Mouse (Mus musculus) lung, embryonic 14.5 days (tissue): ENCODE results near the gene Slc24a3. TPM values are rescaled to one million over a fixed set of nuclear protein-coding genes. Genes with fewer than 3 reads are reported as not detected.

Source experiments
- ATAC-seq: fragments of 200-750 bp; cut with Nextera tagmentation; 2 replicates; pipeline ENCODE4 v1.8.0; 2017; ENCODE audit warnings: mild to moderate bottlenecking, moderate TSS enrichment, moderate library complexity; ENCODE audit not compliant: insufficient read depth
- DNase-seq: peaks from one replicate; pipeline ENCODE4 v3.0.0-alpha.2; 2015
- H3K27ac ChIP-seq: fragments of 300-500 bp; sonication (generic); 2 replicates; pipeline ENCODE4 v1.5.1; 2014; ENCODE audit warnings: low read depth, mild to moderate bottlenecking, moderate library complexity
- H3K27me3 ChIP-seq: fragments of 300-500 bp; sonication (generic); 2 replicates; pipeline ENCODE4 v1.6.1; 2014; ENCODE audit warnings: low read length, control low read depth; ENCODE audit not compliant: insufficient read depth
- H3K36me3 ChIP-seq: fragments of 300-500 bp; sonication (generic); 2 replicates; pipeline ENCODE4 v1.6.1; 2014; ENCODE audit warnings: control low read depth; ENCODE audit not compliant: insufficient read depth
- H3K4me1 ChIP-seq: fragments of 300-500 bp; sonication (generic); 2 replicates; pipeline ENCODE4 v1.6.1; 2014; ENCODE audit warnings: antibody characterized with exemption, control low read depth; ENCODE audit not compliant: insufficient read depth
- H3K4me2 ChIP-seq: fragments of 300-500 bp; sonication (generic); 2 replicates; pipeline ENCODE4 v1.6.1; 2014; ENCODE audit warnings: mild to moderate bottlenecking
- H3K4me3 ChIP-seq: fragments of 300-500 bp; sonication (generic); 2 replicates; pipeline ENCODE4 v1.5.1; 2014; ENCODE audit warnings: low read depth, low read length
- H3K9ac ChIP-seq: fragments of 300-500 bp; sonication (generic); 2 replicates; pipeline ENCODE4 v1.6.1; 2014
- H3K9me3 ChIP-seq: fragments of 300-500 bp; sonication (generic); 2 replicates; pipeline ENCODE4 v1.6.1; 2016; ENCODE audit warnings: low read depth, low read length, control low read depth
- CTCF ChIP-seq: IDR thresholded peaks from 2 replicates; pipeline ENCODE4 v1.5.1; 2016; ENCODE audit warnings: antibody characterized with exemption, low read depth
- whole genome bisulfite sequencing: fragments of 180-500 bp; shearing (Covaris S2); extraction: QIAGEN DNeasy Blood & Tissue Kit; methylation state at CpG from one replicate; pipeline ENCODE4 v1.1.7; 2014; 5-methylcytosine and 5-hydroxymethylcytosine counted together
- polyA plus RNA-seq: library from polyadenylated mRNA; unstranded; fragments of >200 nt; fragmentation: Nextera tagmentation; extraction: Ambion mirVana; gene quantifications from 2 replicates; pipeline ENCODE4 v1.2.1, GENCODE M21; 2014

Slc24a3 gene
- polyA plus RNA-seq, 1 experiment from 2014 or later, result 4.3 TPM

GRCm38 (mm10) chr2:145421889-145422212 lies 254.3 kb downstream of the Slc24a3 start:
- Histone ChIP-seq H3K27ac (no peak overlapping the region), H3K9me3 (no peaks in the 10 kb centered on the region), H3K27me3 (no peaks in the 10 kb centered on the region), H3K36me3 (no peaks in the 10 kb centered on the region), H3K9ac (no peak overlapping the region), H3K4me3 (no peak overlapping the region), H3K4me2 (no peak overlapping the region), H3K4me1 (no peaks in the 10 kb centered on the region)
- ATAC-seq (no peak), DNase-seq (no peak)
- no peak for TF ChIP-seq CTCF
- WGBS, result 54% methylated on average over 3 of the region's 3 CpGs

DNA sequence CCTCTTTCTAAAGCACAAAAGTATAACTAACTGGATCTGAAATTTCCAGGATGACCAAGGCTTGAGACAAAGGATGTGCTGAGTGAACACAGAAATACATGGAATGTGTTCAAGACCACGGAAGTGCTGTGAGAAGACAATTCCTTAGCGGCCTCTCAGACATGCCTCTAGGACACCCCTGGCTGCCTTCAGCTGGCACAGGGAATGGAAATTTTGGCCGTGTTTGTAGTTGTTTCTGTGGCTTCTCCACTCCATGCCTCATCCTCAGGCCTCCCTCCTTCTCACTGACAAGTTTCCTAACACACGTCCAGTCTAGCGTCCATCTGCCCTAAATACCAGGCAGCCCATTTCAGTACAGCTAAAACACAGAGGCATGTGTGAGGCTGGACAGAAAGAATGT lies 262.4 kb downstream of the Slc24a3 start:
- no peak overlapping the region for H3K4me2 ChIP-seq
- ATAC-seq (no peak), DNase-seq (no peak)
- H3K27me3 ChIP-seq, result no peaks in the 10 kb centered on the region
- H3K4me1 ChIP-seq, result no peaks in the 10 kb centered on the region
- 80% methylated on average over 5 of the region's 5 CpGs for WGBS
- H3K27ac ChIP-seq, result no peak overlapping the region
- H3K4me3 ChIP-seq, result no peak overlapping the region
- no peaks in the 10 kb centered on the region for H3K36me3 ChIP-seq
- H3K9me3 ChIP-seq, result no peaks in the 10 kb centered on the region
- H3K9ac ChIP-seq, result no peak overlapping the region
- TF ChIP-seq CTCF, result no peak

GRCm38 (mm10) chr2:145434068-145434467 lies 266.5 kb downstream of the Slc24a3 start:
- H3K4me1 ChIP-seq, result no peaks in the 10 kb centered on the region
- H3K9ac ChIP-seq, result no peak overlapping the region
- no peak overlapping the region for H3K4me3 ChIP-seq
- no peak for TF ChIP-seq CTCF
- H3K27ac ChIP-seq, result no peak overlapping the region
- H3K27me3 ChIP-seq, result no peaks in the 10 kb centered on the region
- H3K9me3 ChIP-seq, result no peaks in the 10 kb centered on the region
- 90% methylated on average over 1 of the region's 1 CpGs for WGBS
- no peaks in the 10 kb centered on the region for H3K36me3 ChIP-seq
- DNase-seq (no peak), ATAC-seq (no peak)
- no peak overlapping the region for H3K4me2 ChIP-seq

- no peaks in the 10 kb centered on the region for H3K9me3 ChIP-seq
- no peak overlapping the region for H3K4me3 ChIP-seq
- no peak overlapping the region for H3K4me2 ChIP-seq
- 57% methylated on average over 5 of the region's 5 CpGs for WGBS
- no peaks in the 10 kb centered on the region for H3K4me1 ChIP-seq
- ATAC-seq (no peak), DNase-seq (no peak)
- no peaks in the 10 kb centered on the region for H3K27me3 ChIP-seq
- no peak overlapping the region for H3K9ac ChIP-seq
- no peak for TF ChIP-seq CTCF
- no peaks in the 10 kb centered on the region for H3K36me3 ChIP-seq
- H3K27ac ChIP-seq, result no peak overlapping the region
Observed at GRCm38 (mm10) chr2:145438336-145438735, 270.8 kb downstream of the Slc24a3 start.

GRCm38 (mm10) chr2:145439755-145440154 lies 272.2 kb downstream of the Slc24a3 start:
- 96% methylated on average over 1 of the region's 1 CpGs for WGBS
- Histone ChIP-seq H3K4me2 (no peak overlapping the region), H3K27ac (no peak overlapping the region), H3K4me1 (no peaks in the 10 kb centered on the region), H3K9ac (no peak overlapping the region), H3K36me3 (no peaks in the 10 kb centered on the region), H3K9me3 (no peaks in the 10 kb centered on the region), H3K4me3 (no peak overlapping the region), H3K27me3 (no peaks in the 10 kb centered on the region)
- TF ChIP-seq CTCF, result no peak
- ATAC-seq (no peak), DNase-seq (no peak)

GRCm38 (mm10) chr2:145457106-145457747 lies 289.7 kb downstream of the Slc24a3 start:
- ATAC-seq (no peak; the same call in 1 of the 2 replicates), DNase-seq (peak; percentile 19)
- Histone ChIP-seq H3K27ac (no peak overlapping the region), H3K4me3 (no peak overlapping the region), H3K4me2 (no peak overlapping the region), H3K4me1 (no peaks in the 10 kb centered on the region), H3K27me3 (no peaks in the 10 kb centered on the region), H3K9me3 (no peaks in the 10 kb centered on the region), H3K9ac (no peak overlapping the region), H3K36me3 (no peaks in the 10 kb centered on the region)
- peak; percentile 50 for TF ChIP-seq CTCF
- 21% methylated on average over 8 of the region's 8 CpGs for WGBS

DNA sequence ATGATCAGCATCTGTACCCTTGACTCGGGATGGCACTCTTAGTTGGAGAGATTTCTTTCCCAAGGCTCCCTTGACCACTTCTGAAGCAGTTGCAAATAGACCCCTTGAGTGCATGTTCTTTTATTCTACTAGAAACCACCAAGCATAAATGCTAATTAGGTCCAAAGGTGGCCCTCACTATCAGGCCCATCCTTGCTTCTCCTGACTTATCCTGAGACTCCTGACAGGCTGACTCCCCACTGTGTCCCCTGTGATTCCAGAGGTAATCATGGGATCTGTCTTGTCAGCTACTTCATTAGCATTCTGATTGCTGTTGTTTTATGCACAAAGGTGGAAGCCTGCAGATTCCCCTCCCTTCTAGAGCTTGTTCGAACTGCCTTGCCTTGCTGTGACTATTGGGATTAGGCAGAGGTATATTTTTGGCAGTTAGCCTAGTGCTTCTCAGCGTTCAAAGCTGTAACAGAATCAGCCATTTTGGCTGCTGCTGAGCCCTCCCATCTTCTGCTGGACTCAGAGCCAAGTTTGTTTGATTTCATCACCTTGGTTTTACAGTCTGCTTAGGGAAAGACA lies 293.4 kb downstream of the Slc24a3 start:
- no peak overlapping the region for H3K4me2 ChIP-seq
- no peak for TF ChIP-seq CTCF
- H3K4me1 ChIP-seq, result no peaks in the 10 kb centered on the region
- no peak overlapping the region for H3K9ac ChIP-seq
- no peak overlapping the region for H3K27ac ChIP-seq
- WGBS, result 40% methylated on average over 3 of the region's 3 CpGs
- H3K9me3 ChIP-seq, result no peaks in the 10 kb centered on the region
- H3K36me3 ChIP-seq, result no peaks in the 10 kb centered on the region
- ATAC-seq (no peak), DNase-seq (peak; percentile 31)
- H3K4me3 ChIP-seq, result no peak overlapping the region
- H3K27me3 ChIP-seq, result no peaks in the 10 kb centered on the region
